Mouse (Mus musculus): ENCODE measurements at regions not wholly inside any gene's neighbourhood (a gene's known extent, or its start where the extent isn't known, plus 50 kb on each side); places are given as distances from the start of the nearest gene placed in this dataset.

- TF ChIP-seq CTCF (IDR thresholded peaks at IDR 0.05; ENCODE audit: low read depth), result no peak
- Histone ChIP-seq H3K27me3 (replicated peaks; ENCODE audit: control insufficient read depth, insufficient read depth, low read length) (no peaks in the 10 kb centered on the region), H3K4me2 (replicated peaks; ENCODE audit: low read depth) (no peak overlapping the region), H3K4me1 (replicated peaks; ENCODE audit: control insufficient read depth, insufficient read depth, low read length) (no peaks in the 10 kb centered on the region), H3K4me3 (ENCODE audit: low read depth, low read length) (no peak overlapping the region), H3K9ac (ENCODE audit: low read depth, low read length) (no peak overlapping the region), H3K27ac (ENCODE audit: low read depth, low read length) (no peak overlapping the region), H3K9me3 (ENCODE audit: control insufficient read depth) (no peaks in the 10 kb centered on the region), H3K36me3 (ENCODE audit: control insufficient read depth, insufficient read depth) (no peaks in the 10 kb centered on the region)
- ATAC-seq, result no peak
- WGBS, result 84% methylated on average over 2 of the region's 2 CpGs
Measured at GRCm38 (mm10) chr12:97895981-97896380, 363.3 kb downstream of the Galc start.

GRCm38 (mm10) chr12:97888801-97889455, 370.3 kb downstream of the Galc start:
- Histone ChIP-seq H3K9ac (ENCODE audit: low read depth, low read length) (no peak overlapping the region), H3K27ac (ENCODE audit: low read depth, low read length) (no peak overlapping the region), H3K36me3 (ENCODE audit: control insufficient read depth, insufficient read depth) (no peaks in the 10 kb centered on the region), H3K4me2 (replicated peaks; ENCODE audit: low read depth) (no peak overlapping the region), H3K27me3 (replicated peaks; ENCODE audit: control insufficient read depth, insufficient read depth, low read length) (no peaks in the 10 kb centered on the region), H3K4me3 (ENCODE audit: low read depth, low read length) (no peak overlapping the region), H3K9me3 (ENCODE audit: control insufficient read depth) (no peaks in the 10 kb centered on the region), H3K4me1 (replicated peaks; ENCODE audit: control insufficient read depth, insufficient read depth, low read length) (no peaks in the 10 kb centered on the region)
- no peak for TF ChIP-seq CTCF (IDR thresholded peaks at IDR 0.05; ENCODE audit: low read depth)
- no peak for ATAC-seq
- WGBS, result 20% methylated on average over 12 of the region's 12 CpGs

GRCm38 (mm10) chr12:97888291-97888800, 370.9 kb downstream of the Galc start:
- no peak for ATAC-seq
- H3K9ac ChIP-seq (ENCODE audit: low read depth, low read length), result no peak overlapping the region
- no peak overlapping the region for H3K4me2 ChIP-seq (replicated peaks; ENCODE audit: low read depth)
- H3K4me3 ChIP-seq (ENCODE audit: low read depth, low read length), result no peak overlapping the region
- H3K36me3 ChIP-seq (ENCODE audit: control insufficient read depth, insufficient read depth), result no peaks in the 10 kb centered on the region
- H3K9me3 ChIP-seq (ENCODE audit: control insufficient read depth), result no peaks in the 10 kb centered on the region
- no peaks in the 10 kb centered on the region for H3K27me3 ChIP-seq (replicated peaks; ENCODE audit: control insufficient read depth, insufficient read depth, low read length)
- no peak for TF ChIP-seq CTCF (IDR thresholded peaks at IDR 0.05; ENCODE audit: low read depth)
- 18% methylated on average over 6 of the region's 6 CpGs for WGBS
- H3K27ac ChIP-seq (ENCODE audit: low read depth, low read length), result no peak overlapping the region
- H3K4me1 ChIP-seq (replicated peaks; ENCODE audit: control insufficient read depth, insufficient read depth, low read length), result no peaks in the 10 kb centered on the region

GRCm38 (mm10) chr12:97882439-97882838, 376.8 kb downstream of the Galc start:
- no peak overlapping the region for H3K4me2 ChIP-seq (replicated peaks; ENCODE audit: low read depth)
- no peak overlapping the region for H3K4me3 ChIP-seq (ENCODE audit: low read depth, low read length)
- no peak overlapping the region for H3K9ac ChIP-seq (ENCODE audit: low read depth, low read length)
- no peaks in the 10 kb centered on the region for H3K9me3 ChIP-seq (ENCODE audit: control insufficient read depth)
- 68% methylated on average over 4 of the region's 4 CpGs for WGBS
- no peaks in the 10 kb centered on the region for H3K4me1 ChIP-seq (replicated peaks; ENCODE audit: control insufficient read depth, insufficient read depth, low read length)
- no peak overlapping the region for H3K27ac ChIP-seq (ENCODE audit: low read depth, low read length)
- H3K36me3 ChIP-seq (ENCODE audit: control insufficient read depth, insufficient read depth), result no peaks in the 10 kb centered on the region
- H3K27me3 ChIP-seq (replicated peaks; ENCODE audit: control insufficient read depth, insufficient read depth, low read length), result no peaks in the 10 kb centered on the region
- no peak for TF ChIP-seq CTCF (IDR thresholded peaks at IDR 0.05; ENCODE audit: low read depth)
- ATAC-seq, result no peak

- peak; percentile 85 for TF ChIP-seq CTCF (IDR thresholded peaks at IDR 0.05; ENCODE audit: low read depth)
- H3K27me3 ChIP-seq (replicated peaks; ENCODE audit: control insufficient read depth, insufficient read depth, low read length), result no peaks in the 10 kb centered on the region
- no peak overlapping the region for H3K27ac ChIP-seq (ENCODE audit: low read depth, low read length)
- H3K4me2 ChIP-seq (replicated peaks; ENCODE audit: low read depth), result no peak overlapping the region
- no peak overlapping the region for H3K4me3 ChIP-seq (ENCODE audit: low read depth, low read length)
- WGBS, result 12% methylated on average over 2 of the region's 2 CpGs
- no peaks in the 10 kb centered on the region for H3K4me1 ChIP-seq (replicated peaks; ENCODE audit: control insufficient read depth, insufficient read depth, low read length)
- no peaks in the 10 kb centered on the region for H3K36me3 ChIP-seq (ENCODE audit: control insufficient read depth, insufficient read depth)
- no peak overlapping the region for H3K9ac ChIP-seq (ENCODE audit: low read depth, low read length)
- no peaks in the 10 kb centered on the region for H3K9me3 ChIP-seq (ENCODE audit: control insufficient read depth)
- no peak for ATAC-seq
Measured at GRCm38 (mm10) chr12:97872391-97872790, 386.9 kb downstream of the Galc start.

- no peaks in the 10 kb centered on the region for H3K27me3 ChIP-seq (replicated peaks; ENCODE audit: control insufficient read depth, insufficient read depth, low read length)
- WGBS, result 87% methylated on average over 3 of the region's 3 CpGs
- H3K36me3 ChIP-seq (ENCODE audit: control insufficient read depth, insufficient read depth), result no peaks in the 10 kb centered on the region
- H3K27ac ChIP-seq (ENCODE audit: low read depth, low read length), result no peak overlapping the region
- H3K4me1 ChIP-seq (replicated peaks; ENCODE audit: control insufficient read depth, insufficient read depth, low read length), result no peaks in the 10 kb centered on the region
- ATAC-seq, result no peak
- H3K9ac ChIP-seq (ENCODE audit: low read depth, low read length), result no peak overlapping the region
- no peak overlapping the region for H3K4me3 ChIP-seq (ENCODE audit: low read depth, low read length)
- TF ChIP-seq CTCF (IDR thresholded peaks at IDR 0.05; ENCODE audit: low read depth), result no peak
- no peak overlapping the region for H3K4me2 ChIP-seq (replicated peaks; ENCODE audit: low read depth)
- no peaks in the 10 kb centered on the region for H3K9me3 ChIP-seq (ENCODE audit: control insufficient read depth)
Measured at GRCm38 (mm10) chr12:97862921-97863320, 396.3 kb downstream of the Galc start.

Measured in intestine, postnatal 0 days (tissue).